Mouse (Mus musculus) midbrain, embryonic 12.5 days (tissue): ENCODE measurements at regions not wholly inside any gene's neighbourhood (a gene's known extent, or its start where the extent isn't known, plus 50 kb on each side); places are given as distances from the start of the nearest gene placed in this dataset.
"Not testable (repeated sequence)": the region's sequence is repeated elsewhere in the genome, so short reads cannot be mapped to it uniquely, and the experiment has no call there.

ENCODE experiments used
- ATAC-seq: fragments of 200-750 bp; cut with Nextera tagmentation; 2 replicates; pipeline ENCODE4 v1.8.0; 2017; ENCODE audit warnings: low read depth, moderate TSS enrichment, moderate library complexity; ENCODE audit not compliant: low FRiP score
- H3K27ac ChIP-seq: fragments of 300-500 bp; sonication (generic); replicated peaks from 2 replicates; pipeline ENCODE4 v1.5.1; 2016; ENCODE audit warnings: mild to moderate bottlenecking
- H3K27me3 ChIP-seq: fragments of 300-500 bp; sonication (generic); 2 replicates; pipeline ENCODE4 v1.6.1; 2016; ENCODE audit warnings: mild to moderate bottlenecking
- H3K36me3 ChIP-seq: fragments of 300-500 bp; sonication (generic); 2 replicates; pipeline ENCODE4 v1.6.1; 2016
- H3K4me1 ChIP-seq: fragments of 300-500 bp; sonication (generic); 2 replicates; pipeline ENCODE4 v1.6.1; 2016
- H3K4me2 ChIP-seq: fragments of 300-500 bp; sonication (generic); replicated peaks from 2 replicates; pipeline ENCODE4 v1.6.1; 2016; ENCODE audit warnings: mild to moderate bottlenecking, moderate library complexity
- H3K4me3 ChIP-seq: fragments of 300-500 bp; sonication (generic); 2 replicates; pipeline ENCODE4 v1.5.1; 2016; ENCODE audit warnings: mild to moderate bottlenecking
- H3K9ac ChIP-seq: fragments of 300-500 bp; sonication (generic); replicated peaks from 2 replicates; pipeline ENCODE4 v1.6.1; 2016; ENCODE audit warnings: mild to moderate bottlenecking, moderate library complexity
- H3K9me3 ChIP-seq: fragments of 300-500 bp; sonication (generic); 2 replicates; pipeline ENCODE4 v1.6.1; 2016; ENCODE audit warnings: mild to moderate bottlenecking
- WGBS: fragments of 180-500 bp; shearing (Covaris S2); methylation state at CpG from one replicate; pipeline ENCODE4 v1.1.7; 2016; 5-methylcytosine and 5-hydroxymethylcytosine counted together

DNA sequence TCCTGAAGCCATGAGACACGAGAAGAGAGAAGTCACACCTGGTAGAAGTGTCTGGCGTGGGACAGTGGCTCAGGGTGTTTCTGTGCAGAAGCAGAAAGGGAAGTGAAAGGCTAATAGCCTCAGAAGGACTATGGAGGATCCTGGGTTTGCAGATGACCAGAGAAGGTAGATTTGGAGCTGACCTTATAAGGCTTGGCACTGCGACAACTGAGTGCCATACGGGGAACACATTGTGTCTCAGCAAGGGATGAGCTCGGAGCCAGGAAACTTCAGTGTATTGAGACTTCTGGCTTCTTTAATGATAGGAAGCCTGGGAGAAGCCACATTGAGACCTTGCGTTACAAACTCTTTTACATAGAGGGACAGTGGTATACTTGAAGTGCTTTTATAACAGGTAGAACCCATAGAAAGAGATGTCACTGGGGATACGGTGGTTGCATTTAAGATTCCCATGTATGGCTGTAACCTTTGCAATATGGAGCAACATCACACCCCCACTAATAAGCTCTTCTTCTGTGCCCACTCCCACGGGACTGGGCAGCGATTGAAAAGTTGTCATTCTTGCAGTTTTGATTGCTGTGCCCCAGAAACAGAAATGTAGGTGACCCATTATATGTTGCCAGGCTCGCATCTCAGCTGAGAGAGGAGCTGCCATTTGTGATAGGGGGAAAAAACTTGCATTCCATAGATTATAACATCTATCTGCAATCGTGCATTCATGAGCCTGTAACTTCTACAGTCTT lies 61.8 kb upstream of the Dync1i1 start:
- Histone ChIP-seq H3K27ac (no peak overlapping the region), H3K9me3 (no peaks in the 10 kb centered on the region), H3K4me1 (no peaks in the 10 kb centered on the region), H3K4me3 (no peak overlapping the region), H3K4me2 (no peak overlapping the region), H3K27me3 (no peaks in the 10 kb centered on the region), H3K36me3 (no peaks in the 10 kb centered on the region), H3K9ac (no peak overlapping the region)
- ATAC-seq, result no peak
- WGBS, result 86% methylated on average over 11 of the region's 11 CpGs

DNA sequence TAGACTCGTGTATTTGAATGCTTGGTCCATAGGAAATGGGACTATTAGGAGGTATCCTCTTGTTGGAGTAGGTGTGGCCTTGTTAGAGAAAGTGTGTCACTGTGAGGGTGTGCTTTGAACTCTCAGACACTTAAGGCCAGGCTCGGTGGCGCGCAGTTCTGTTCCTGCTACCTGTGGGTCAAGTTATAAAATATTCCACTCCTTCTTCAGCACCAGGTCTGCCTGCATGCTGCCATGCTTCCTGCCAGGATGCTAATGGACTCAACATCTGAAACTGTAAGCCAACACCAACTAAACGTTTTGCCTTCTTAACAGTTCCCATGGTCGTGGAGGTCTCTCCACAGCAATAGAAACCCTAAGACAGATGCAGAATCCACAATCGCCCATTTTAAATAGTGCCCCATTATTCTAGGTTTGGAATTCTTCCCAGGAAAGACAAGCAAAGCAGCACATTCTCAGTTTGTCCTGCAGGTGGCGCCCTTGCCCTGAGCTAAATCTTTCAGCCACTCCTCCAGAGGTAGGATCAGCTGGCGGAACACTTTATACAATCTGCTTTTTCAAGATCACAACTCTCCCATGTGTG lies 80.2 kb upstream of the Dync1i1 start:
- H3K27me3 ChIP-seq, result no peaks in the 10 kb centered on the region
- no peak overlapping the region for H3K27ac ChIP-seq
- no peaks in the 10 kb centered on the region for H3K4me1 ChIP-seq
- H3K4me2 ChIP-seq, result no peak overlapping the region
- no peaks in the 10 kb centered on the region for H3K36me3 ChIP-seq
- WGBS, result 32% methylated on average over 9 of the region's 9 CpGs
- ATAC-seq, result peak; percentile 71
- no peak overlapping the region for H3K4me3 ChIP-seq
- H3K9ac ChIP-seq, result no peak overlapping the region
- no peaks in the 10 kb centered on the region for H3K9me3 ChIP-seq

DNA sequence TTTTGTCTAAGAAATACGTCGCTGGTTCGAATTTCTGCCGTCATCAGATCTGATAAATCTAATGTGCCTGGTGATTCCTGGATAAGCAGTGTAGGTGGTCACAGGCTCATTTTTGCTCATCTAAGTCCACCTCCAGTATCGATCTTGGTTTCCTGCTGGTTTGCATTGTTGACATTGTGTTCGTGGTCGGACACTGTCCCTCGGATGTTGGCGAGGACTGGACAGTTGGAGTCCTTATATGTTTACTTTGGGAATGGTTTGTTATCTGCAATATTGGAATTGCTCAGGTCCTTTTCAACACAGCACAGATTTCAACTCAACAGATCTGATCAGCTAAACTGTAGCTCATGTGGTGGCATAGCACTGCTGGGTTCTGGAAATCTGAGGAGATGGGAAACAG lies 91.2 kb upstream of the Dync1i1 start:
- Histone ChIP-seq H3K4me3 (no peak overlapping the region), H3K27me3 (no peaks in the 10 kb centered on the region), H3K4me1 (no peaks in the 10 kb centered on the region), H3K36me3 (no peaks in the 10 kb centered on the region), H3K27ac (no peak overlapping the region), H3K9me3 (no peaks in the 10 kb centered on the region), H3K4me2 (no peak overlapping the region), H3K9ac (no peak overlapping the region)
- no peak for ATAC-seq
- 93% methylated on average over 9 of the region's 9 CpGs for WGBS

DNA sequence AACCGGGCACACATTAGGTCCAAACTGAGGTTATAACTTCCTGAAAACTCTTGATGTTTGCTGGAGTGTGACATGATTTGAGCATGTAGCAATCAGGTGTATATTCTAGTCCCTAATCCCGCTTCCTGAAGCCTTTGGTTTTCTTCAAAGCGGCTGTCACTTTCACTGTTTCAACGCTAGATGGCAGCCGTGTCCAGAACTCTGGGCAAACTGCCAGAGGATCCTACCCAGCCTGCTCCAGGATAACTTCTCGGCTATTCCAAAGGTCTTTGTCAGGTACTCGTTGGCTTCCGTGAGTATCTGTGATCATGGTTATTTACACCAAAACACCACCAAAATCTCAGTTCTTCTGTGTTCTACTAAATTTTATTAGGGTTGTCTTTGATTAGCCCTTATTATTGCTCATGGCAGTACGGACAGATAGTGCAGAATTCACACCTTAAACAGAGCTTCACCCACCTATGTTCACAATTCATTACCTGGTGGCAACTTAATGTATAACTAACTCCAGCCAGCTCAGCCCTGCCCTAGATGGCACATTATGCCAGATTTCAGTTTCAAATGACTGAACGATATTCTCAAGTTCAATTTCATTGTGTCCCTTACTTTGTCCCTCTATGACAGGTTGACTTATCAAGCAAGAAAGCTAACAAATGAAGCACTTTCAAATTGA lies 92.3 kb upstream of the Dync1i1 start:
- H3K4me1 ChIP-seq, result no peaks in the 10 kb centered on the region
- WGBS, result 26% methylated on average over 10 of the region's 10 CpGs
- peak; percentile 76; the same call in 1 of the 2 replicates for ATAC-seq
- H3K9ac ChIP-seq, result no peak overlapping the region
- no peak overlapping the region for H3K27ac ChIP-seq
- no peaks in the 10 kb centered on the region for H3K36me3 ChIP-seq
- H3K4me3 ChIP-seq, result no peak overlapping the region
- no peaks in the 10 kb centered on the region for H3K27me3 ChIP-seq
- no peak overlapping the region for H3K4me2 ChIP-seq
- H3K9me3 ChIP-seq, result no peaks in the 10 kb centered on the region

DNA sequence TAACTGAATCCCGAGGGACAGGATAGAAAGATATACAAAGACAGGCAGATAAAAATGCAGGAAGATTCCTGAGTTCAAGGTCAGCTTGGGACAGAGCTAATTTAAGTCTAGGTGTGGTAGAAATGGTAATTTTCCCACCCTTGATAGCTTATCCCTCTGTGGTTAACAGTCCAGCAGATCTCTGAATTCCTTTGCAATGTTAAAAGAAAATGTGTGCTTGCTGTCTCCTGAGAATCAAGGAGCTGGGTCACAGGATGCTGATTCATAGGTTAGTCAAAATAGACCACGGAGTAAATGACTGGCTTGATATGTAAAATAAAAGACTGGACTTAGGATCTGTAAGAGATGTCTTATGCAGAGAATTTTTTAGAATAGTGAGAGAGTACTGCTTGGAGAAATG lies 101.4 kb upstream of the Dync1i1 start:
- H3K9me3 ChIP-seq, result no peaks in the 10 kb centered on the region
- no peak for ATAC-seq
- H3K9ac ChIP-seq, result no peak overlapping the region
- WGBS, result 81% methylated on average over 2 of the region's 2 CpGs
- no peak overlapping the region for H3K27ac ChIP-seq
- H3K4me1 ChIP-seq, result no peaks in the 10 kb centered on the region
- H3K4me2 ChIP-seq, result no peak overlapping the region
- no peaks in the 10 kb centered on the region for H3K27me3 ChIP-seq
- no peak overlapping the region for H3K4me3 ChIP-seq
- H3K36me3 ChIP-seq, result no peaks in the 10 kb centered on the region

DNA sequence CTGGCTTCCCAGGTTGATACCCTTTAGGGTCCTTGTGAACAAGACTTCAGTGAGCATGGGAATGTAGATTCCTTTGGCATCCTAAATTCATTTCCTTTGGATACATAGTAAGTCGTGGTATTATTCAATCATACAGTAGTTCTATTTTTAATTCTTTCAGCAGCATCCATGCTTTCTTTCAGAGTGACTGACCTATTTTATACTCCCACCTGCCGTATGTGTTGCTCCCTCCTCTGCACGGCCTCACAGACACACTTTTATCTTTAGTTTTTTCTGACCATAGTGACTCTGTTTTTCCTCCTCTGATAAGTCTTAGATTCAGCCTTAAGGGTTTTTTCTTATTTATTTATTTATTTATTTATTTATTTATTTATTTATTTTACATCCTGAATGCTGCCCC lies 103.9 kb upstream of the Dync1i1 start:
- ATAC-seq, result no peak
- 88% methylated on average over 3 of the region's 3 CpGs for WGBS
- Histone ChIP-seq H3K9ac (no peak overlapping the region), H3K27ac (no peak overlapping the region), H3K4me1 (no peaks in the 10 kb centered on the region), H3K27me3 (no peaks in the 10 kb centered on the region), H3K4me3 (no peak overlapping the region), H3K4me2 (no peak overlapping the region), H3K36me3 (no peaks in the 10 kb centered on the region), H3K9me3 (no peaks in the 10 kb centered on the region)

DNA sequence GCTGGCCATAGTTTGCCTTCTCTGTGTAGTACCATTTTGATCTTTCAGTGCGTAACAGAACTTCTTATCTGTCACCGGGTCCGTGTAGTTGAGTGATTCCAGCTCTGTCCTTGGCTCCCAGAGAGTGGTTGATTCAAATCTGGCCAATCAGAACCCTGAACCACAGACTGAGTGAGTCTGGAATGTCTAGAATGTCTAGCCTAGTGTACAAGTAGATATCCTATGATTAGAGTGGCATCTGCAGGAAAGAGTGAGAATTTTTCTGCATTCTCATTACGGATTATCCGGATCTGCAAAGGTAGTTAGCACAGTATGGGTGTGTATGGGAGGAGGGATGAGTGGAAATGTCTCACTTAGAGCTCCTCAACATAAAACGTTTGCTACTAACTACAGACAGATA lies 97.9 kb upstream of the Pdk4 start:
- Histone ChIP-seq H3K27me3 (no peaks in the 10 kb centered on the region), H3K4me3 (no peak overlapping the region), H3K27ac (no peak overlapping the region), H3K9me3 (no peaks in the 10 kb centered on the region), H3K4me1 (no peaks in the 10 kb centered on the region), H3K9ac (no peak overlapping the region), H3K4me2 (no peak overlapping the region), H3K36me3 (no peaks in the 10 kb centered on the region)
- ATAC-seq, result no peak
- 80% methylated on average over 6 of the region's 6 CpGs for WGBS

DNA sequence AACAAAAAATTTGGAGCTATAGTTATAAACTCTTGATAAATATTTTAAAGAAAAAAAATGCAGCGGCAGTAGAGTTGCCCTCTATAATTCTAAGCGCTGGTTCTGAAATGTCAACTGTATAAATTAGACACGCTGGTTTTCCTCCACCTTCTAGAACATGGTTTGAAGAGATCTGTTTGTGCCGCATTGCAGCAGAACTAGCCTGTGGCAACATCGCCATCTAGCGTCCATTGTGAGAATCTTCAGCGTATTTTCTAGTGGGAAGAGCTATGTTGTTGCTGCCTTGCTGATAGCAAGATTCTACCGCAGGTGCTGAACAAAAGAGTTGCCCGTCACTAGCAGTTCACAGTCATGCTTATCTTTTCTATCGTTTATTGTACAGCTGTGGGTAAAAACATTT lies 93.5 kb upstream of the Pdk4 start:
- Histone ChIP-seq H3K4me2 (no peak overlapping the region), H3K4me1 (no peaks in the 10 kb centered on the region), H3K4me3 (no peak overlapping the region), H3K27ac (no peak overlapping the region), H3K9ac (no peak overlapping the region), H3K9me3 (no peaks in the 10 kb centered on the region), H3K27me3 (no peaks in the 10 kb centered on the region), H3K36me3 (no peaks in the 10 kb centered on the region)
- peak; percentile 79 for ATAC-seq
- 8% methylated on average over 10 of the region's 10 CpGs for WGBS

DNA sequence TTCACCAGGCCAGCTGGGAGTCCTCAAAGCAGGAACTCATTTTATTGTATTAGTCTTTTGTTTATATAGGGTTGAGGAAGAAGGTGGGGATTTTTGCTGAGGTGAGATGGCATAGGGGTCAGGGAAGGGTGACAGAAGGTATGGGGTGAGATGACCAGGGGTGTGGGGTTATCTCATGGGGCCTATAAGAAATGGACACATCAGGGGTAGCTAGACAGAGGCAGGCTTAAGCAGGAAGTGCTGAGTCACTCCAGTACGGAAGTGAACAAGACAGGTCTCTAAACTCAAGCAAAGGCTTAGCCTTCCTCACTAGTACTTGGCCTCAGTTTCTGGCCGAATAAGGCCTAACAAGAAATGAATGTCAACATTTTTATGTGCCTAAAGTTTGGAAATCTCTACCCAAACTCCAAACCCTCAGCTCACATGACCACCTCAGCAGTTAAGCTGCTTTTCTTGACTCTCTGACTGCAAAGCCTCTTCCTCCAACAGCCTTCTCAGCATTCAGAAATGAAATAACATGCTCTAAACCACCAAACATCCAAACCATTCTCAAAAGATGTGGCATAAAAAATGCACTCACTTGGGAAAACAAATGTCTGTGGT lies 86.9 kb upstream of the Pdk4 start:
- ATAC-seq, result no peak
- H3K27ac ChIP-seq, result no peak overlapping the region
- H3K36me3 ChIP-seq, result no peaks in the 10 kb centered on the region
- 86% methylated on average over 2 of the region's 2 CpGs for WGBS
- no peaks in the 10 kb centered on the region for H3K9me3 ChIP-seq
- no peak overlapping the region for H3K4me2 ChIP-seq
- no peak overlapping the region for H3K9ac ChIP-seq
- H3K27me3 ChIP-seq, result no peaks in the 10 kb centered on the region
- H3K4me3 ChIP-seq, result no peak overlapping the region
- no peaks in the 10 kb centered on the region for H3K4me1 ChIP-seq

DNA sequence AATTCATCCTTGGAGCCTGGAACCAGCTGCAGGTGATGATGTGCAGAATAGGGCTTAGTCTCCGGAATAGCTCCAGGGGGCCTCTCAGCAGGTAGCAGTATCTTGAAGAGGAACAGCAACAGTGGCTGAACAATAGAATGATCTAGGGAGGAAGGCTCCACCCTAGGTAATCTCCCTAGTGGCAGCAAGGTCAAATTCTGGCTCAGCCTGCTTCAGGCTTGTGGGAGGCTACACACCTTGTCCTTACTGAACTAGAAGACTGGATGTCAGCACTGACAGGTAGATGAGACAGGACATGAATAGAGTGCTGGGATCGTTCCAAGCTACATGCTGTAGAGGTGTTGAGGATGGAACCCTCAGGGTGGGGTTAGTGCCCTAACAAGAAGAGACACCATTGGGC lies 80.8 kb upstream of the Pdk4 start:
- not testable (repeated sequence) for ATAC-seq, H3K27me3 ChIP-seq, H3K36me3 ChIP-seq, H3K4me1 ChIP-seq, H3K9ac ChIP-seq, H3K27ac ChIP-seq, H3K4me3 ChIP-seq, H3K4me2 ChIP-seq, H3K9me3 ChIP-seq
- WGBS, result 88% methylated on average over 2 of the region's 2 CpGs

DNA sequence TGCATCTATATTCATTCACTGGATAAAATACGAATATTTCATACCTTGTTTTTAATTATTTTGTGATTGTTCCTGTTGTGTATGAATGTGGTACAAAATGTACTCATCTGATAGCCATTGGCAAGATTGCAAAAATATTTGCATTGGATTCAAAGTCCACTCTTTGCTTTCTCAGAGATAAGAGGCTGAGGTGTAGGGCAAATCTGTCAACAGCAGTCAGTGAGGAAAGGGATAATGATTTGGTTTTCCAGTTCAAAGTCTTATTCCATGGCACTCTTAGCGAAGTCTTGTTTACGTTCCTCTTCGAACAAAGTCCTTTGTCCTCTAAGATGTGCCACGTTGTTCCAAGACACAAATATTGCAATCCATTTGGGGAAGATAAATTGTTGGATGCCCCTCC lies 70.5 kb upstream of the Pdk4 start:
- Histone ChIP-seq H3K9ac (no peak overlapping the region), H3K4me1 (no peaks in the 10 kb centered on the region), H3K4me2 (no peak overlapping the region), H3K4me3 (no peak overlapping the region), H3K27me3 (no peaks in the 10 kb centered on the region), H3K27ac (no peak overlapping the region), H3K9me3 (no peaks in the 10 kb centered on the region), H3K36me3 (no peaks in the 10 kb centered on the region)
- ATAC-seq, result no peak
- WGBS, result 76% methylated on average over 5 of the region's 5 CpGs

DNA sequence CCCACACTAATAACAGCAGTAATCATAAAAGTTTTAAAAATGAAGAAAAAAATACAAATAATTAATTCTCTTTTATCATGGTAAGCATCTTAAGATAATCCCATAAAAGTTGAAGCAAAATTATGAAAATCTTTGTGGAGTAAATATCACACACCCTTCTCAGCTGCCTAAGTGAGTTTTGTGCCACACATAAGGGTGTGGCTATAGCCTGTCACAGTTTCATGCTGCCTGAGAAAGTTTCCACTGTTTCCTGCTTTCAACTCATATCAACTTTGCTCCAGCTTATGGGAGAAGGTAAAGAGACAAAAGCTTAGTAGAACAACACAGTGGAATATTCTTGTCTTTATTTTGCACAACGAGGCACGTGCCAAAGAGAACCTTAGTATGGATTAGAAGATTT lies 68.9 kb upstream of the Pdk4 start:
- Histone ChIP-seq H3K4me1 (no peaks in the 10 kb centered on the region), H3K27me3 (no peaks in the 10 kb centered on the region), H3K9ac (no peak overlapping the region), H3K4me2 (no peak overlapping the region), H3K36me3 (no peaks in the 10 kb centered on the region), H3K4me3 (no peak overlapping the region), H3K9me3 (no peaks in the 10 kb centered on the region), H3K27ac (no peak overlapping the region)
- ATAC-seq, result no peak
- WGBS, result 92% methylated on average over 2 of the region's 2 CpGs
